Mouse (Mus musculus): ENCODE measurements around the gene Eef1a1. TPM values are rescaled to one million over a fixed set of nuclear protein-coding genes. Genes with fewer than 3 reads are reported as not detected.
"Not testable (repeated sequence)": the region's sequence is repeated elsewhere in the genome, so short reads cannot be mapped to it uniquely, and the experiment has no call there.

Gene Eef1a1
- polyA plus RNA-seq, 1 experiment from 2014 or later = 3,168 TPM

DNA sequence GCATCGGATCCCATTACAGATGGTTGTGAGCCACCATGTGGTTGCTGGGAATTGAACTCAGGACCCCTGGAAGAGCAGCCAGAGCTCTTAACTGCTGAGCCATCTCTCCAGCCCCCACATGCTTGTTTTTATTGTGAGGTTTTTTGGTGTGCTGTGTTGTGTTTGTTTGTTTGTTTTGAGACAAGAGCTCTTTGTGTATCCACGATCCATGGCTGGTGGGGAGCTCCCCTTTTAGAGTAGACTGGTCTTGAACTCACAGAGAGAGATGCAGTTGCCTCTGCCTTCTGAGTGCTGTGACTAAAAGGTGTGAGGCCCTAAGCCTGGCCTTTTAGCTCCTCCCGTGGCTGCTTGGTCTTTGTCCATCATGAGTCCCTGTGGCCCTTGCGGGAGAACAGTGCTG lies 15.2 kb upstream of the Eef1a1 start:
- 67% methylated on average over 4 of the region's 4 CpGs for WGBS
- Histone ChIP-seq H3K4me1 (replicated peaks) (peaks cover 36% of the 10 kb centered on the region), H3K9me3 (no peaks in the 10 kb centered on the region), H3K4me3 (no peak overlapping the region), H3K27ac (peak overlapping the region; percentile 93), H3K27me3 (ENCODE audit: insufficient read depth, poor library complexity, severe bottlenecking) (no peaks in the 10 kb centered on the region), H3K36me3 (no peaks in the 10 kb centered on the region)
- DNase-seq (ENCODE audit: low spot score) = no peak

DNA sequence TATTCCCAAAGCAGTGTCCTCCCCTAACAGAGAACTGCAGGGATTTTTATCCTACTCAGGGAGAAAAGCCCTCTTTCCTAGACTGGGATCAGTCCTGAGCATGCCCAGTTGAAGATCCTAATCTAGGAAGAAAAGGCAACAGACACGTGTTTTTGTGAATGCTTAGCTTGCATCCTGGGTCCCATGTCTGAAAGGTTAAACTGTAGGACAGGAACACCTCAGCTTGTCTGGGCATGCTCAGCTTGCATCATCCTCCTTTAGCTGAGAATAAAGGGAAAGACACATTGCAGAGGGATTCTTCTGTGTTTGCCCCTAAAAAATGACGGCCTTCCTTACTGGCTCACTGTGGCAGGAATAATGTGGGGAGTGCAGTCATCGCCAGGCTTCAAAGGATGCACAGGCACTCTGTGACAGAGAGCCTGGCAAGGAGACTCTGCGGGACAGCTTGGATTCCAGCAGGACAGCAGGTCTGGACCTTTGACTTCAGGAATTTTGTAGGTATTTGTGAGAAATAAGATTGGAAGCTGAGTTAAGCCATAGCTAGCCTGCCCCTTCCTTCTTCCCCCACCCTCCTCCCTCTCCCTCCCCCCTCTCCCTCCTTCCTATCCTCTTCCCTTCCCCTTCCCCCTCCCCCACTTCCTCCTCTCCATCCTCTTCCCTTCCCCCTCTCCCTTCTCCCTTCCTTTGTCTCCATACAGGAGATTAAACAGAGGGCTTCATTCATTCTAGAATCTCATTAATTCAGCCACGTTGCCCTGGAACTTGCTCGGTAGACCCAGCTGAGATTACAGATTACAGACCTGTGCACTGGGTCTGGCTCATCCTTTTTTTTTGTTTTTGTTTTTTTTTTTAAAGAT lies 14.5 kb upstream of the Eef1a1 start:
- DNase-seq (ENCODE audit: low spot score) = peak; percentile 55
- no peaks in the 10 kb centered on the region for H3K36me3 ChIP-seq
- H3K27me3 ChIP-seq (ENCODE audit: insufficient read depth, poor library complexity, severe bottlenecking) = no peaks in the 10 kb centered on the region
- H3K9me3 ChIP-seq = no peaks in the 10 kb centered on the region
- H3K27ac ChIP-seq = peak overlapping the region; percentile 93
- peaks cover 36% of the 10 kb centered on the region for H3K4me1 ChIP-seq (replicated peaks)
- 4% methylated on average over 6 of the region's 6 CpGs for WGBS
- H3K4me3 ChIP-seq = peak overlapping the region; percentile 31

- Histone ChIP-seq H3K9me3 (no peaks in the 10 kb centered on the region), H3K36me3 (no peaks in the 10 kb centered on the region), H3K4me3 (no peak overlapping the region), H3K4me1 (replicated peaks) (peaks cover 35% of the 10 kb centered on the region), H3K27ac (no peak overlapping the region; the same call in 1 of the 2 replicates), H3K27me3 (ENCODE audit: insufficient read depth, poor library complexity, severe bottlenecking) (no peaks in the 10 kb centered on the region)
- DNase-seq (ENCODE audit: low spot score) = no peak
- WGBS = 84% methylated on average over 4 of the region's 4 CpGs
Observed at GRCm38 (mm10) chr9:78501284-78501683, 12.3 kb upstream of the Eef1a1 start.

GRCm38 (mm10) chr9:78500386-78500785 lies 11.4 kb upstream of the Eef1a1 start:
- Histone ChIP-seq H3K36me3 (no peaks in the 10 kb centered on the region), H3K27me3 (ENCODE audit: insufficient read depth, poor library complexity, severe bottlenecking) (no peaks in the 10 kb centered on the region), H3K4me3 (no peak overlapping the region), H3K9me3 (no peaks in the 10 kb centered on the region), H3K27ac (no peak overlapping the region), H3K4me1 (replicated peaks) (peaks cover 32% of the 10 kb centered on the region)
- no peak for DNase-seq (ENCODE audit: low spot score)
- WGBS = 65% methylated on average over 3 of the region's 3 CpGs

DNA sequence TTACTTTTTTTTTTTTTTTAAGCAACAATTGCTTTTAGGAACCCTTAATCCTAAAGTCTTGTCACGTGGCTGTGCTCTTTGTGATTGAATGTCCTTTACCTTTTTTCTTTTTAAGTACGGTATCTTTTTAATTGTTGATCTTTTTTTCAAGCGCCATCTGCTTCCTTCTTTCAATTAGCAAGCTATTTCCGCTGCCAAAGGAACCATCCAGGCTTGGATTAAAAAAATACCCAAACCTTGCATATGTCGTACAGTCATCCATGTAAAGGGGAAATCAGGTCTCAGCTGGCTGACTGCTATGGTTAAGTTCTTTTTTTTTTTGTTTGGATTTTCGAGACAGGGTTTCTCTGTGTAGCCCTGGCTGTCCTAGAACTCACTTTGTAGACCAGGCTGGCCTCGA lies 4.2 kb upstream of the Eef1a1 start:
- no peak overlapping the region for H3K4me3 ChIP-seq
- no peaks in the 10 kb centered on the region for H3K27me3 ChIP-seq (ENCODE audit: insufficient read depth, poor library complexity, severe bottlenecking)
- DNase-seq (ENCODE audit: low spot score) = no peak
- H3K9me3 ChIP-seq = no peaks in the 10 kb centered on the region
- H3K4me1 ChIP-seq (replicated peaks) = peaks cover 10% of the 10 kb centered on the region
- no peak overlapping the region for H3K27ac ChIP-seq
- WGBS = 92% methylated on average over 7 of the region's 7 CpGs
- H3K36me3 ChIP-seq = no peaks in the 10 kb centered on the region

DNA sequence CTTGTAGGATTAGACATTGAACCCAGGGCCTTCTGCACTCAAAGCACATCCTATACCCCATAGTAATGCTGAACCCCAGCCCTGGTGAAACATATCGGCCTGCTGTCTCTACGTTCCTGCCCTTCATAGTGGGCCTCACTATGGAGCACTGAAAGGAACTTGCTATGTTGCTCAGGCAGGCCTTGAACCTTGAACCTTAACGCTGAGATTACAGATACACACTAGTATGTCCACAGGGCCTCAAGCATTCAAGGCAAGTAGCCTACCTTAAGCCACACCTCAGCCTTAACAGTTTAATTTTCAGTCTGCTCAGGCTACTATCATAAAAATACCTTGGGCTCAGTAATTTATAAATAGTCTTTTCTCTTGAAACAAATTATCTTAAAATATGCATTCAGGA lies 3.3 kb upstream of the Eef1a1 start:
- Histone ChIP-seq H3K9me3 (no peaks in the 10 kb centered on the region), H3K4me3 (no peak overlapping the region), H3K27ac (no peak overlapping the region), H3K36me3 (no peaks in the 10 kb centered on the region), H3K27me3 (ENCODE audit: insufficient read depth, poor library complexity, severe bottlenecking) (no peaks in the 10 kb centered on the region), H3K4me1 (replicated peaks) (peaks cover 10% of the 10 kb centered on the region)
- no peak for DNase-seq (ENCODE audit: low spot score)
- WGBS = 93% methylated on average over 3 of the region's 3 CpGs

DNA sequence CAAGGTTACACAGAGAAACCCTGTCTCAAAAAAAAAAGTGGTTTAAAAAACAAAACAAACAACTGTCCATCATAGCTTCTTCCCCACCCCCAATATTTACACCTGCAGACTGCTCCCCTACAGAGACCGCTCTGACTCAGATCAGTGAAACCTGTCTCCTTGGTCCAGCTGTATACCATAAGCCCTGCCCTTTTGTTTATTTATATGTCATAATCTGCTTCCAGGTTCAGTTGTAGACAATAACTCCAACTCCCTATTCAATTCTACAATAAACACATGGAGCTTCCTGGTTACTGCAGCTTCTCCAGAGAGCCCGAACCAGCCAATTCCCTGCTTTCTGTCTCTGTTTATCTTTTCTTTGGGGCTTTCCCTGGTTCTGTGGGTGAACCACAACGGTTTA lies 2.2 kb upstream of the Eef1a1 start:
- no peaks in the 10 kb centered on the region for H3K36me3 ChIP-seq
- no peak for DNase-seq (ENCODE audit: low spot score)
- H3K27me3 ChIP-seq (ENCODE audit: insufficient read depth, poor library complexity, severe bottlenecking) = no peaks in the 10 kb centered on the region
- WGBS = 87% methylated on average over 3 of the region's 3 CpGs
- no peak overlapping the region for H3K4me3 ChIP-seq
- peaks cover 10% of the 10 kb centered on the region for H3K4me1 ChIP-seq (replicated peaks)
- H3K9me3 ChIP-seq = no peaks in the 10 kb centered on the region
- H3K27ac ChIP-seq = no peak overlapping the region

DNA sequence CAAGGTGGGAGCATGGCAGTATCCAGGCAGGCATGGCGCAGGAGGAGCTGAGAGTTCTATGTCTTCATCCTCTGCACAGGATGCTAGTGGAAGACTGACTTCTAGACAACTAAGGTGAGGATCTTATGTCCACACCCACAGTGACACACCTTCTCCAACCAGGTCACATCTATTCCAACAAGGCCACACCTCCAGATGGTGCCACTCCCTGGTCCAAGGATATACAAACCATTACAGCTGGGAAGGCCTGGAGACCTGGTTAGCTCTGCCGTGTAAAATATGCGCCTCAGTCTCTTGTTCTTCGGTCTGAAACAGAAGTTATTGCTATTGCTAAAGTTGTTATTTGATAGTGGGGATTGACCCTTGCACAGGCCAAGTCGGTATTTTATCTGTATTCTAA lies 930 bp downstream of the Eef1a1 start:
- 98% methylated on average over 5 of the region's 5 CpGs for WGBS
- H3K27ac ChIP-seq; H3K4me3 ChIP-seq; H3K27me3 ChIP-seq (ENCODE audit: insufficient read depth, poor library complexity, severe bottlenecking); H3K36me3 ChIP-seq; H3K9me3 ChIP-seq; DNase-seq (ENCODE audit: low spot score): not testable (repeated sequence)
- H3K4me1 ChIP-seq (replicated peaks) = peaks cover 13% of the 10 kb centered on the region

GRCm38 (mm10) chr9:78484660-78485059 lies 4.3 kb downstream of the Eef1a1 start:
- no peak overlapping the region for H3K27ac ChIP-seq
- peaks cover 24% of the 10 kb centered on the region for H3K4me1 ChIP-seq (replicated peaks)
- 83% methylated on average over 3 of the region's 3 CpGs for WGBS
- no peak overlapping the region for H3K4me3 ChIP-seq
- no peaks in the 10 kb centered on the region for H3K9me3 ChIP-seq
- H3K36me3 ChIP-seq = peaks cover 14% of the 10 kb centered on the region
- DNase-seq (ENCODE audit: low spot score) = no peak
- H3K27me3 ChIP-seq (ENCODE audit: insufficient read depth, poor library complexity, severe bottlenecking) = no peaks in the 10 kb centered on the region

- Histone ChIP-seq H3K4me3 (peak overlapping the region; percentile 98), H3K9me3 (no peaks in the 10 kb centered on the region), H3K36me3 (peaks cover 35% of the 10 kb centered on the region), H3K27me3 (ENCODE audit: insufficient read depth, poor library complexity, severe bottlenecking) (no peaks in the 10 kb centered on the region), H3K27ac (peak overlapping the region; percentile 100), H3K4me1 (replicated peaks) (peaks cover 23% of the 10 kb centered on the region)
- WGBS = 7% methylated on average over 3 of the region's 3 CpGs
- DNase-seq (ENCODE audit: low spot score) = no peak
Observed at GRCm38 (mm10) chr9:78482386-78482785, 6.6 kb downstream of the Eef1a1 start.

- Histone ChIP-seq H3K27ac (peak overlapping the region; percentile 100), H3K9me3 (no peaks in the 10 kb centered on the region), H3K27me3 (ENCODE audit: insufficient read depth, poor library complexity, severe bottlenecking) (no peaks in the 10 kb centered on the region), H3K36me3 (peaks cover 42% of the 10 kb centered on the region), H3K4me1 (replicated peaks) (peaks cover 23% of the 10 kb centered on the region), H3K4me3 (peak overlapping the region; percentile 98)
- under 1% methylated on average over 76 of the region's 77 CpGs for WGBS
- DNase-seq (ENCODE audit: low spot score) = peak; percentile 98
Observed at GRCm38 (mm10) chr9:78481423-78482331, 7.3 kb downstream of the Eef1a1 start.

GRCm38 (mm10) chr9:78480706-78481358 lies 8.1 kb downstream of the Eef1a1 start:
- peak; percentile 77 for DNase-seq (ENCODE audit: low spot score)
- H3K27me3 ChIP-seq (ENCODE audit: insufficient read depth, poor library complexity, severe bottlenecking) = no peaks in the 10 kb centered on the region
- H3K4me3 ChIP-seq = peak overlapping the region; percentile 98
- WGBS = under 1% methylated on average over 46 of the region's 46 CpGs
- H3K4me1 ChIP-seq (replicated peaks) = peaks cover 23% of the 10 kb centered on the region
- H3K9me3 ChIP-seq = no peaks in the 10 kb centered on the region
- peak overlapping the region; percentile 100 for H3K27ac ChIP-seq
- H3K36me3 ChIP-seq = peaks cover 48% of the 10 kb centered on the region
